Mouse (Mus musculus) megakaryocyte, embryonic 14.5 days (primary cell): Measurements from ENCODE around the gene Aifm2. TPM values are rescaled to one million over a fixed set of nuclear protein-coding genes. Genes with fewer than 3 reads are reported as not detected.

ENCODE experiments used
- H3K27me3 ChIP-seq: replicated peaks from 2 replicates; pipeline ENCODE3; 2012; ENCODE audit warnings: inconsistent platforms
- H3K36me3 ChIP-seq: replicated peaks from 2 replicates; pipeline ENCODE3; 2012; ENCODE audit warnings: low read length, inconsistent platforms, mixed read lengths
- H3K4me1 ChIP-seq: 2 replicates; pipeline ENCODE4 v1.6.1; 2012; ENCODE audit warnings: inconsistent platforms
- H3K4me3 ChIP-seq: replicated peaks from 2 replicates; pipeline ENCODE3; 2012; ENCODE audit warnings: moderate library complexity, mild to moderate bottlenecking, inconsistent platforms
- H3K9me3 ChIP-seq: 2 replicates; pipeline ENCODE4 v1.6.1; 2012; ENCODE audit warnings: inconsistent platforms
- FLI1 ChIP-seq: IDR thresholded peaks from 2 replicates; pipeline ENCODE4 v1.6.1; 2012; ENCODE audit warnings: low read length, inconsistent platforms, mixed read lengths
- GATA1 ChIP-seq: IDR thresholded peaks from 3 replicates; pipeline ENCODE4 v1.6.1; 2012; ENCODE audit warnings: mixed read lengths, low read length, inconsistent platforms, borderline replicate concordance
- polyA plus RNA-seq: library from polyadenylated mRNA; stranded (reverse); fragments of >175 nt; gene quantifications from 2 replicates; pipeline ENCODE4 v1.2.3, GENCODE M21; 2012; ENCODE audit warnings: low replicate concordance; ENCODE audit not compliant: insufficient read depth

The Aifm2 gene
- polyA plus RNA-seq, 1 experiment = 4.5 TPM

- peaks cover 8% of the 10 kb centered on the region for H3K9me3 ChIP-seq
- peaks cover 16% of the 10 kb centered on the region for H3K4me1 ChIP-seq
- H3K36me3 ChIP-seq = no peaks in the 10 kb centered on the region
- H3K27me3 ChIP-seq = peaks cover 79% of the 10 kb centered on the region
- no peak for TF ChIP-seq FLI1
- H3K4me3 ChIP-seq = no peak overlapping the region
Measured at GRCm38 (mm10) chr10:61784414-61784813, 69.4 kb downstream of the Aifm2 start.

- H3K9me3 ChIP-seq = peaks cover 9% of the 10 kb centered on the region
- peaks cover 12% of the 10 kb centered on the region for H3K4me1 ChIP-seq
- peaks cover 64% of the 10 kb centered on the region for H3K27me3 ChIP-seq
- H3K4me3 ChIP-seq = no peak overlapping the region
- H3K36me3 ChIP-seq = no peaks in the 10 kb centered on the region
- TF ChIP-seq FLI1 (no peak), GATA1 (no peak)
Measured at GRCm38 (mm10) chr10:61787541-61788313, 72.7 kb downstream of the Aifm2 start.

GRCm38 (mm10) chr10:61788499-61788898 is 73.4 kb downstream of the Aifm2 start:
- Histone ChIP-seq H3K4me3 (no peak overlapping the region), H3K4me1 (peaks cover 5% of the 10 kb centered on the region), H3K27me3 (peaks cover 60% of the 10 kb centered on the region), H3K36me3 (no peaks in the 10 kb centered on the region), H3K9me3 (peaks cover 9% of the 10 kb centered on the region)
- TF ChIP-seq GATA1 (no peak), FLI1 (no peak)

Other genes with a start within 250 kb of the Aifm2 start
- 2.0 and 5.2 TPM in 2 replicates for gene Lrrc20, start 239.5 kb upstream of the Aifm2 start, polyA plus RNA-seq
- 0.09 TPM in 1 of 2 replicates, not detected in the other for gene Npffr1, start 119.8 kb upstream of the Aifm2 start, polyA plus RNA-seq
- gene Ppa1, start 66.7 kb upstream of the Aifm2 start, polyA plus RNA-seq = 7.3 and 17.6 TPM in 2 replicates
- gene Sar1a, start 35.0 kb upstream of the Aifm2 start, polyA plus RNA-seq = 24.0 and 57.2 TPM in 2 replicates
- gene Tysnd1, start 19.7 kb upstream of the Aifm2 start, polyA plus RNA-seq = 167 and 296 TPM in 2 replicates
- gene H2afy2, start 68.9 kb downstream of the Aifm2 start, polyA plus RNA-seq = 0.83 TPM in 1 of 2 replicates, not detected in the other